Mouse (Mus musculus): ENCODE data around the gene Rhpn2.

Gene Rhpn2

DNA sequence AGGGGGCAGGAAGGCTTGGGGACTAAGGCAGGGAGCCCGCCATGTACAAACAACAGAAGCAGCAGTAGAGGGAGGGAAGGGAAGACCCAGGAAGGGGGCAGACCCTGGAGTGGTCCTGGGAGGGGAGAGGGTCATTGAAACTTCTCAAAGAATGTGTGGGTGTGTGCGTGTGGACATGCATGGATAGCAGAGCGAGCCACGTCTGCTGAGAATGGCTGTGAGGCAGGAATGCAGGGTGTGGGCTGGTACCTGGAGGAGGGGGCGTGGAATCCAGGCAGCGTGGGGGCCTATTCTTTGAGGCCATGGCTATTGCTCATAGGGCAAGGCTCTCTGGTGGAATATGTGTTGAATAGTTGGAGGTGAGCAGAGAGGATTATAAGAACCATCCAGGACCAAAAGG, 54.7 kb downstream of the Rhpn2 start:
- DNase-seq (ENCODE audit: low read depth) = no peak

DNA sequence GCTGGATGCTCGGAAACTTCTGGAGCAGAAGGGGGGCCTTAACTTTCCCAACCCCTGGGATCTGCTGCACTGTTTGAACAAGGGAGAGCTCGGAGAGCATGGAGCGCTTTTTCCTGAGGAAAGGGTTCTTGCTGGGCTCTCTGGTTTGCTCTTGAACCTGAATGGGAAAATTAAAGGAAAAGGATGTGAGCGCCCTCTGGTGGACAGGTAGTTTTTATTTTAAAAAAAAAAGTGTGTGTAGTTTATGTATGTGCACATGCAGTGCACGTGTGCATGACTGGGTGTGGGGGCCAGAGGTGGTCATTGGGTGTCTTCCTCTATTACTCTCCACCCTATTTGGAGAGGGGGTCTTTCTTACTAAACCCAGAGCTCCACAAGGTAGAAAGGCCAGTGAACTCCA, 59.0 kb downstream of the Rhpn2 start:
- peak; percentile 32 for DNase-seq (ENCODE audit: low read depth)

DNA sequence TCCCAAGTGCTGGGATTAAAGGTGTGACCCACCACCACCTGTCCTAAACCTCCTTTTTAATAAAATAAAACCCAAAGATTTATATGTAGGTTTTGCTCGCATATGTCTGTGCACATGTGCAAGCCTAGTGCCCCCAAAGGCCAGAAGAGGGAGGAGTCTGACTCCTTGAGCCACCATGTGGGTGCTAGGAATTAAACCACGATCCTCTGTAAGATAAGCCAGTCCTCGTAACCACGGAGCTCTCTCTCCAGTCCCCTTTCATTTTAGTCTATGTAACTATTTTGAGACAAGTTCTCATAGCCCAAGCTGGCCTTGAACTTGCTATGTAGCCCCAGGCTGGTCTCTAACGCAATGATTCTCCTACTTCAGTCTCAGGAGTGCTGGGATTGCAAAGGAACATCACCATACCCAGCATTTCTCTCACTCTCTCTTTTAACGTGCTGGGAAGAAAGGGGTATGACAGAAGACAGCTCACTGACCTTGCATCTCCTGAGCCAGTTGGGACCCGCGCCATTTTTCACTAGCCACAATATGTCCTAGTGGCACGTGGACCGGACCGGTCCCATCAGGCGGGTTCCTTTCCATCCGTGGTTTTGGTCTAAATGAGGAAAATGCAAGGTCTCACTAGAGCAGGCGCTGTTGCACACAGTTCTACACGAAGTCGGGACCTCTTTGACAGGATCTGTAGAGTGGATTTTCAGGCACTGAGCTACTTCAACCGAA, 61.9 kb downstream of the Rhpn2 start:
- DNase-seq (ENCODE audit: low read depth) = no peak

DNA sequence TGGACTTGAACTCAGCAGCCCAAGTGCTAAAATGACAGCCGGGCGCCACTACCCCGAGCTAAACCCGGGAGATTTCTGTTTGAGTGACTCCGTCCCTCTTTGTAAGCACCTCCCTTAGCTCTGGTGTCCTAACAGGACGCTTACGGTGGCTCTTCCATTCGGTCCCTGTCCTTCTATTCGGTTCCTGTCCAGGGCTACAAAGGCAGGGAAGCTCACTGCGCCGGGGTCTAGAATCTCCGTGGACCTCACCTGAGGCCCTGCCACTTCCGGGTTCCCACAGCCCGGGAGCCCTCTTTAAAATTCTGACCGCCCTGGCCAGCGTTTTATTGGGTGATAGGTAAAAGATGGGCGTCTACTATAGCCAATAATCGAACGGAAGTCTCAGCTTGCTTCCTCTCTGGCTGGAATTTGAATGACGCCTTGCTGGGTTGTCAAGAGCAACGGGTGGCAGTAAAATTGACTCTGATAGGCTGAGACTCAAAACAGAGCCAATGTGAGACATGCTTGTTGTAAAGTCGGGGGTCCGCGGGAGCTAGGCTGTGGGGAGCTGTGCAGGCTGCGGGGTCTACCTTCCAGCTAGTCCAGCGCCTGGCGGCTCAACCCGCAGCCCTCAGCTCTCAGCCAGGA, 62.7 kb downstream of the Rhpn2 start, which contains the start of the genes Faap24 and Cep89:
Faap24 (minus strand) TSS at position 295 of the 627 bp plus-strand sequence.
Cep89 (plus strand) TSS at position 494 of the 627 bp plus-strand sequence.
- peak; percentile 98 for DNase-seq (ENCODE audit: low read depth)

DNA sequence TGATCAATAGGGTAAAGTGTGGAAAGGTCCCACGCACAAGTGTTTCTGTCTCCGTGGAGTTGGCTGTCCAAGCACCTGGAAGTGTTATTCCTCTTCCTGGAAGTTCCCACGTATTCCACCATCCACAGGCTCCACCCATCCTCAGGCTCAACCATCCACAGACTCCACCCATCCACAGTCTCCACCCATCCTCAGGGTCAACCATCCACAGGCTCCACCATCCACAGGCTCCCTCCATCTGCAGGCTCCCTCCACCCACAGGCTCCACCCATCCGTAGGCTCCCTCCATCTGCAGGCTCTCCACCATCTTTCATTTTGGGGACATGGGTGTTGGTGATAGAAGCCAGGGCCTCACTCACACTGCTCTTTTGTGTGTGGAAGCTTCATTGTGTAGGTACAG, 67.2 kb downstream of the Rhpn2 start:
- no peak for DNase-seq (ENCODE audit: low read depth)

DNA sequence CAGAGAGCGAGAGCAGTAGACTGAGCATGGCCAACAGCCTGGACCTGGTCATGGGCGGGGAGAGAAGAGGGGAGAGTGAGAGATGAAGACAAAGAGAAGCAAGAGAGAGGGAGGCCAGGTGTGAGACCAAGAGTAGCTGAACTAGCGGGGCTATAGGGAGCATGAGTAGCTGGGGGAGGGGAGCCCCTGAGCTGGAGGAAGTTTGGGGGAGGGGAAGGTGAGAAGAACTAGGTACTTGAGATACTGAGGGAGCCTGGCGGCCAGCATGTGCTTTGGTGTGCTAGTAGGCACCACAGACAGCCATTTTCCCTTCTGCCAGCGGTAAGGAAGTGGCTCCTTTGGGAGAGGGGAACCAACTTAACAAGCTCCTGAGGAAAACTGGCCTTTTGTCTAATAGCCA, 81.3 kb downstream of the Rhpn2 start:
- no peak for DNase-seq (ENCODE audit: low read depth)

DNA sequence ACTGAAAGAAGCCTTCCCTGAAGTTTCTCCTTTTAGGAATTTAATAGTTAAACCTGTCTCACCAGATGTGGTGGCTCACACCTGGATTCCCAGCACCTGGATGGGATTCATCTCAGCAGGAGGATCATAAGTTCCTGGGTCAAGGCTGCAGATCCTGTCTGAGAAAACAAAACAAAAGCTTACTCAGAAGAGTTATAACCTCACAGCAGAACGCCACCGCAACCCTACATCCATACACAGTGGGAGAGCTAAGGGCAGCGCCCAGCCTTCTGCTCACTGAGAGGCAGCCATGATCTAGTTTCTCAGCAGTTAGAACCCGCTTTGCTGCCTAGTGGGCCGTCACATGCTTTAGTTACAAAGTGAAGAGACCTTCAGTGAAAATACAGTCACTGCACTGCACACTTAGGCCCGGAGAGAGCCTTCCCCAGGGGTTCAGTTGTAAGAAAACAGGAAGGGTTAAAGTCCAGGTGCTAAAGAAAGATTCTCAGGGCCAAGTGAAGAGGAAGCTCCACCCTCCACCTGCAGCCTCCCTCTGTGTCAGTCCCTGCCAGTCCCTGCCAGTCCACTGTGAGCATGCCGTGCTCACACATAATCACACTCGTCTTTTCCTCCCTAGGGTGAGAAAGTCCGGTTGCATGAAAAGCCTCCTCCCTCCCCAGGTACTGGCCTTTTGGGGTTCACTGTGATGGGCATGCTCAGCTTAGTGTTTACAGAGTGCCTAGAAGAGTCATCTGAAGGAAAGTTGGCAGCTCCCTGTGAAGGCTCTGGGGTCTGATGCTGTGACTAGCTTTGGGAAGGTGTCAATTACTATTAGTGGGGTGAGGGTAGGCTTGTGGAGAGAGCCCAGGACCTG, 82.1 kb downstream of the Rhpn2 start:
- no peak for DNase-seq (ENCODE audit: low read depth)

DNA sequence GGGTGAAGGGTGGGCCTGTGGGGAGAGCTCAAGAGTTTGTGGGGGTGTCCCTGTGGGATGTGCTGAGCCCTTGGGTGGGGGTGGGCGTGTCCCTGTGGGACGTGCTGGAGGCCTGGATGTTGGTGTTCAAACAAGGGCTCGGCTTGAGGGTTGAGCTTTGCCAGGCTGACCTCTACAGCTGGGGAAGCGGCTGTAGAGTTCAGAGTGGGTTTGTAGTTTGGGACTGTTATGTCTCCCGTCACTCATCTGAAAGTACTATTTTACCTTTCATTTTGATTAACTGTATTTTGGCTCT, 82.6 kb downstream of the Rhpn2 start:
- no peak for DNase-seq (ENCODE audit: low read depth)

DNA sequence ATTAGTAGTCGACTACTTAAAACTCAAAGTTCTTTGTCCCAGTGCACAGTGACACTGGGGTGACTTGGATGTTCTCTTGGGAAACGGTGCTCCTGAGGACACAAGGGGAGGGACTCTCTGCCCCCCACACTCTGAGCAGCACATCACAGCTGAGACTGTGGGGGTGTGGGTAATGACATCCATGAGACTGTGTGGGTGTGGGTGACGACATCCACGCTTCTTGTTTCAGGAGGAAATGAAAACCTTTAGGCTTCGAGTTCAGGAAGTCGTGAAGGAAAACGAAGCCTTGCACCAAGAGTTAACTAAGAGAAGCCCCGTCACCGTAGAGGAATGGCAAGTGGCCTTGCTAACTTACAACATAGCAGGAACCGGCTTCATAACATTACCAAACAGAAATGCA, 89.1 kb downstream of the Rhpn2 start:
- no peak for DNase-seq (ENCODE audit: low read depth)

DNA sequence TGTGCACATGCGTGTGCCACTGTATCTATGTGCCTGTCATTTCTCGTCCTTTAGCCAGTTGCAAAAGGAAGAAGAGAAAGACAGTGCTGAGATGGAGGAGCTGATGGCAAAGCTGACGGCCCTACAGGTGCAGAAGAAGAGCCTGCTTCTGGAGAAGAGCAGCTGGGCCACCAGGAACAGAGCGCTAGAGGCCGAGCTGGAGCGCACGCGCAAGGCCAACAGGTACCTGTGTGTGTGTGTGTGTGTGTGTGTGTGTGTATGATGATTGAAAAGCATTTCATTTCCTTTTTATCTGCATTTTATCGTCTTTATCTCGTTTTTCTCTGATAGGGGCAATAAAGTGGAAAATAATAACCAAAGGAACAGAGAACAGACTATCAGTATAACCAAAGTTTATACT, 94.2 kb downstream of the Rhpn2 start:
- DNase-seq (ENCODE audit: low read depth) = no peak

DNA sequence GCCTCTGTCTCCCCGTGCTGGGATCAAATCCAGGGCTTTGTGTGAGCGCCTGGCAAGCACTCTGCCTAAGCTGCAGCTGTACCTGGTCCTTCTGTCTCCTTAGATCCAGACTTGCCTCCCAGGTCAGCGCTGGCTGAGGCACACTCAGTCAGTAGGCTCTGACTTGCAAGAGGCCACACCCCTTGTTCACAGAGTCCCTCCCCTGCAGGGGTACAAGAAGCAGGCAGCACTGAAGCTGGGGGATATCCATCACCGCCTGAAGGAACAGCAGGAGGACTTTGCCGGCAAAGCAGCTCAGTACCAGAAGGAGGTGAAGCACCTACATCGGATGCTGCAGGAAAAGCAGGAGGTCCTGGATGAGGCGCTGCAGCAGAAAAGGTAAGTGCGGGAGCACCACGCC, 101.3 kb downstream of the Rhpn2 start:
- DNase-seq (ENCODE audit: low read depth) = no peak

Measured in naive thymus-derived CD4-positive, alpha-beta T cell, adult 2 months (primary cell).